Mouse (Mus musculus) adrenal gland, postnatal 36 days (tissue): ENCODE data around the gene Abcg8. TPM values are rescaled to one million over a fixed set of nuclear protein-coding genes. Genes with fewer than 3 reads are reported as not detected.

Experiments
- DNase-seq, 2 experiments: peaks; one replicate each; pipeline ENCODE4 v3.0.0; 2021; ENCODE audit warnings: mixed read lengths in 1 of 2
- total RNA-seq, 2 experiments: library from RNA; stranded (reverse); gene quantifications; 2 replicates each; pipeline ENCODE4 v1.2.3; 2021

Abcg8 gene
- total RNA-seq, 2 experiments from 2014 or later = not detected

- no peak for DNase-seq
These were observed 37.6 kb downstream of the Abcg8 start for GRCm38 (mm10) chr17:84713563-84714164.

- no peak for DNase-seq
These were observed 38.8 kb downstream of the Abcg8 start for GRCm38 (mm10) chr17:84714930-84715329.

- no peak for DNase-seq
These were observed 40.3 kb downstream of the Abcg8 start for GRCm38 (mm10) chr17:84716252-84716872.

- DNase-seq = no peak
These were observed 41.3 kb downstream of the Abcg8 start for GRCm38 (mm10) chr17:84717416-84717815.

- no peak for DNase-seq
These were observed 43.0 kb downstream of the Abcg8 start for GRCm38 (mm10) chr17:84719105-84719504.

- no peak for DNase-seq
These were observed 47.9 kb downstream of the Abcg8 start for GRCm38 (mm10) chr17:84724028-84724427.

GRCm38 (mm10) chr17:84725163-84725562 is 49.1 kb downstream of the Abcg8 start:
- no peak for DNase-seq

- DNase-seq = no peak
These were observed 52.3 kb downstream of the Abcg8 start for GRCm38 (mm10) chr17:84728201-84728911.

- DNase-seq = no peak
These were observed 53.0 kb downstream of the Abcg8 start for GRCm38 (mm10) chr17:84729140-84729539.

- no peak for DNase-seq
These were observed 55.3 kb downstream of the Abcg8 start for GRCm38 (mm10) chr17:84731361-84731760.

- peak in 1 of 2 experiments; percentile 27 for DNase-seq
These were observed 56.5 kb downstream of the Abcg8 start for GRCm38 (mm10) chr17:84732612-84733011.

- DNase-seq = no peak
These were observed 60.6 kb downstream of the Abcg8 start for GRCm38 (mm10) chr17:84736719-84737118.

- no peak for DNase-seq
These were observed 62.1 kb downstream of the Abcg8 start for GRCm38 (mm10) chr17:84738073-84738797.

- DNase-seq = no peak
These were observed 68.2 kb downstream of the Abcg8 start for GRCm38 (mm10) chr17:84744256-84744655.

GRCm38 (mm10) chr17:84745001-84745400 is 68.9 kb downstream of the Abcg8 start:
- no peak for DNase-seq

- no peak for DNase-seq
These were observed 71.1 kb downstream of the Abcg8 start for GRCm38 (mm10) chr17:84747212-84747611.

- no peak for DNase-seq
These were observed 72.1 kb downstream of the Abcg8 start for GRCm38 (mm10) chr17:84748152-84748682.

GRCm38 (mm10) chr17:84749297-84749696 is 73.2 kb downstream of the Abcg8 start:
- DNase-seq = no peak
